Mouse (Mus musculus) gastrocnemius, postnatal 4 days (tissue): ENCODE results near the gene Nrxn3. TPM values are rescaled to one million over a fixed set of nuclear protein-coding genes. Genes with fewer than 3 reads are reported as not detected.

Experiments
- DNase-seq, 2 experiments: peaks; one replicate each; pipeline ENCODE4 v3.0.0; 2021 to 2022; ENCODE audit warnings: low spot score in 2 of 2, mixed read lengths in 2 of 2
- total RNA-seq, 2 experiments: library from RNA; stranded (reverse); gene quantifications; 2 replicates each; pipeline ENCODE4 v1.2.3; 2021

Gene Nrxn3
- total RNA-seq, 2 experiments from 2014 or later, result 2.5 to 3.1 TPM

GRCm38 (mm10) chr12:88916752-88917151 is 194.1 kb downstream of the Nrxn3 start:
- DNase-seq, result no peak

- no peak for DNase-seq
These were observed 202.2 kb downstream of the Nrxn3 start for GRCm38 (mm10) chr12:88924896-88925295.

GRCm38 (mm10) chr12:88926306-88926705 is 203.6 kb downstream of the Nrxn3 start:
- DNase-seq, result no peak

DNA sequence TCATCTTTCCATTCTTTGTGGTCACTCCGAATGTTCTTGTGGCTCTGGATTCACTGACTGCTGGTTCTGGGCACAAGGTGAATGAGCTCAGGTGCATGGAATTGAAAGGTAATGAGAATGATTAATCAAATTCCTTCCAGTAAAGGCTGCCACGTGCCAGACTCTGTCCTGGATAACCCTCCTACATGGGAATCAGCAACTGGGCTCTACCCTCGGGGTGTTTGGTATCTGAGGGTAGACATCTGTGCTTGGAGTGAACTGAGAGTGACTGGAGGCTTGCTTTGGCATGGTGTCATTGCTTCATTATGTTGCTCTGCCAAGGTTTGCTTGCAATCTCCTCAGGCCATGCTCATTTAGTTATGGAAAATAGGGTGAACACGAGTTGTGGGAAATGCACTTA is 209.0 kb downstream of the Nrxn3 start:
- DNase-seq, result no peak

DNA sequence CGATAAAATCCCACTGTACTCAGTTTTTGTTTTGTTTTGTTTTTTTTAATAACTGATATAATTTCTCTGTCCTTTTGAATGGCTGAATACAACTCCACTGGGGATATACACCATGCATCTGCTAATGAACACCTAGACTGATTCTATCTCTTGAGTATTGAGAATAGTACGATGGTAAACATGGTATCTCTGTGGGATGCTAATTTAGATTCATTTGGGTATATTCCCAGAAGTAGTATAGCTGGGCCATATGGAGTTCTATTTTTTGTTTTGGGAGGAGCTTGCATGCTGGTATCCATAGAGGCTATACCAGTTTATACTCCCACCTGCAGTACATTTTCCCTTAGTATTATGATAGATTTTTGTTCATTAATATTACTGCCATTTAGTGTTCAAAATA is 217.0 kb downstream of the Nrxn3 start:
- no peak for DNase-seq

GRCm38 (mm10) chr12:88944967-88945366 is 222.3 kb downstream of the Nrxn3 start:
- no peak for DNase-seq

DNA sequence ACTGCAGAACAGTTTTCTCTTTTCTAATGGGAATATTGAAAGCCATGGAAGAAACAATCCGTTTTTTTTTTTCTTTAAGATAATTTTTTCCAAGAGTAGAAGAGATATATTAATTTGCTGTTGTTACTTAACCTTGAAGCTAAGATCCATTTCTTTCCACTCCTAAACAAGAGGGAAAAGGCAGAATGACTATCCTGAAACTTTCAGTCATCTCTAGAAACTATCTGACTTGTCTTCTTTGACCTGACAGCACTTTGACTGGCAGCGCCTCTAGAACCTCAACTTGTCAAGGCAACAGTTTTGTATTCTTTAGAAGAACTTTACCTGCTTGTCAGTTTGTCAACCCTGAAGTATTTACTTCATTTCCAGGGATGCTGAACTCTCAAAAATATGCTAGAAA is 227.2 kb downstream of the Nrxn3 start:
- DNase-seq, result no peak

DNA sequence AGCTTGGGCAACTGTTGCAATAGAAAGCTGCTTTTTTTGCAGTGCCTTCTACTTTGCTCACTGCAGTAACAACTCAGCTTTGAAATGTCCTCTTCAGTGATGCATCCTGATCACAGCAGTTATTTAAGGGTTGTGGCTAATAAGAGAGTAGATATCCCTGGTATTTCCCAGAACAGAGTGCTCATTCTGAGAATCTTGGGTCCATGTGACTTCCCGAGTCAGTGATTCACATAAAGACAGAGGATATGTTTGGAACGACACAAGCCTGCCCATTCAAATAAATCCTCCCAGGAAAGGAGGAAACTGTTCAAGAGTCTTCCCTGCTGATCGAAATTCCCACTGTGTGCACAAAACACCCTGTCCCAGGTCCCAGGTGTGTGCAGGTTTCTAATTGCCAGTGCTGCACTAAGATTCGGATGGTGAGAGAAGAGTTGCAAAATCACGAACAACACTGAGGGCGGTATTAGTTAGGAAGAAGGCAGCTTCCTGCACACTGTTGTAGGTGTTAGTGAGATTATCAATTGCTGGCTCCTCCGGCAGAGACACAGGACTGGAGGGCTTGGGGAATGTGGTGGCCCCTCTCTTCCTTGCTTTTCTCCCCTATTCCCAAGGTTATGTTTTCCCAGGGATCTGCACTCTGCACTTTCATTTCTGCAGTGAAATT is 230.4 kb downstream of the Nrxn3 start:
- DNase-seq, result no peak

DNA sequence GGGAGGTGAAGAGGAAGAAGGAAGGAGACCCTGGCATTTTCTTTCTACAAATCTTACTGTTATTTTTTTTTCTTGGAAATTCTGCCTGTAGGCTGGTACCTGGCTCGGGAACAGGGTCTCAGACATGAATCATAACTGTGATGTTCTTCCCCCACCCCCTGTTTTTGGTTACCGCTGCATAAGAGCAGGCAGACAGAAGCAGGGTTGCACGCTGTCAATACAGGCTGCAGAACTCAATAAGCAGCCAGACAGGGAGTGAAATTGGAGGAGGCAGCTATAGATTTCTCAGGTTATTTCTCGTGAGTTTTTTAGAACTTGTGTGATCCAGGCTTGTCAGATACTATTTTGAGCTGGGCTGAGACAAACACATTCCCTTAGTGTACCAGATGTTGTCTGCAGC is 231.1 kb downstream of the Nrxn3 start:
- DNase-seq, result no peak

DNA sequence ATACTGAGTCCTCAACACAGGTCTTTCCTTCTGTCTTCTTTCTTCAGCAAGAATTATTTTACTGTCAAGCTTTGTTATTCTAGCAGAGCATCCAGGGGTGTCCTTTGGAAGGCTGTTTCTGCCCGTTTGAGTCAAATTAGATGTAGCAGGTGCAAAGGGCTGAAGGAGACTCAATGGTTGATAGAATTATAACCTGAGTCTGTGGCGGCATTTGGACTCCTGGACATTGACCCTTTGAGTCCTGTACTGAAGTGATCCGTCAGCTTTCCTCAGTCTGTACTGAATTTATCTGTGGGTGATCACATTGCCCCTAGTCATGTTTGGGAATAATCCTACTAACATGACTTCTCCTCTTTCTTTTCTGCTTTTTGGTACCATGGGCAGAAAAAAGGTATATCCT is 234.8 kb downstream of the Nrxn3 start:
- DNase-seq, result no peak

GRCm38 (mm10) chr12:88960817-88961216 is 238.1 kb downstream of the Nrxn3 start:
- DNase-seq, result no peak

- no peak for DNase-seq
These were observed 243.7 kb downstream of the Nrxn3 start for GRCm38 (mm10) chr12:88966329-88966728.

DNA sequence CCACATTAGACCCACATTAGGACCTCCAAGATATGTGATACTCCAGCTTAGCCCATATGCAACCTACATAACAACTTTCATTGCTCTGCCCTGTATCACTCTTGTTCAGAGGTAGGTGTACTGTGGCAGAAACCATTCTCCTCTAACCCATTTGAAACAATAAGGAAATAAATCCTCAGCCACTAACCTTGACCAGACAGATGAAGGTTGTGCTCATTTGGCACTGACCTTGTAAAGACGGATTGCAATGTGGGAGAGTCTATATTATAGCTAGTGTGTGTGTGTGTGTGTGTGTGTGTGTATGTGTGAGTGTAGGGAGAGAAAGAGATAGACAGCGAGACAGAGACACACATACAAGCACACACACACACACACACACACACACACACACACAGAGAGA is 253.9 kb downstream of the Nrxn3 start:
- DNase-seq, result no peak

GRCm38 (mm10) chr12:88983688-88984330 is 261.1 kb downstream of the Nrxn3 start:
- no peak for DNase-seq

- no peak for DNase-seq
These were observed 261.7 kb downstream of the Nrxn3 start for GRCm38 (mm10) chr12:88984375-88984774.

- no peak for DNase-seq
These were observed 262.1 kb downstream of the Nrxn3 start for GRCm38 (mm10) chr12:88984804-88985203.

GRCm38 (mm10) chr12:88987046-88987445 is 264.4 kb downstream of the Nrxn3 start:
- no peak for DNase-seq

DNA sequence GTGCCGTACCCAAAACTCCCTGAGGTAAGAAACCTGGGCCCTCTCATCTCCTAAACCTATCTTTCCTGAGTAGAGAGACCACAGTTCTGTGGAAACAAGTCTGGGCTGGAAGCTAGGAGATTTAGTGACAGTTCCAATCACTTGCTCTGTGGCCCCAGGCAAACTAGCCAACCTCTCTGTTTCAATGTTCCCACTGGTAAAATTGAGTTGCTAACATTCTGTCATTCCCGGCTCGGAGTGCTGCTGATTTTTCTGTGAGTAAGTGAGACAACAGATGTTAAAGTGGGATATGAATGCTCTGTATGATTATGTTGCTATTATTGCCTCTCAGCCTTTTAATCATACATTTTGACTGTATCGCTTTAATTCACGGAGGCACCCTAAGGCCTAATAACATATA is 268.1 kb downstream of the Nrxn3 start:
- DNase-seq, result no peak

DNA sequence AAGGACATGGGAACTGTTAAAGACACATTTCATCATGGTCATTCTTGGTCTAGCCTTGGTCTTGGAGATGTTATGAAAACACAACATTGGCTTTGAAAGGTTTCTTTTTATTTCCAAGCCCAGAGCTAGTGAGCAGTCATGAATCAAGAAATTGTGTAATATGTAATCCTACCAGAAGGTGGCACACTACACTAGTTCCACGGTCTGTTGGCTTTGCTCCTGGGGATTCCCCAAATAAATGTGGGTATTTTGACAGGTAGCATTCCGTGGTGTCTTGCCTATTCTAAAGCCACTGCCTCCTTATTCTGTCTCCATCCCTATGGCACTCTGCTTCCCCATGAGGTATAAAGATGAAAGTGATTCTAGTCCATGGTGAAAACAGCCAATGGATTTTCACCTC is 269.5 kb downstream of the Nrxn3 start:
- no peak for DNase-seq

GRCm38 (mm10) chr12:88993788-88994187 is 271.1 kb downstream of the Nrxn3 start:
- DNase-seq, result no peak

DNA sequence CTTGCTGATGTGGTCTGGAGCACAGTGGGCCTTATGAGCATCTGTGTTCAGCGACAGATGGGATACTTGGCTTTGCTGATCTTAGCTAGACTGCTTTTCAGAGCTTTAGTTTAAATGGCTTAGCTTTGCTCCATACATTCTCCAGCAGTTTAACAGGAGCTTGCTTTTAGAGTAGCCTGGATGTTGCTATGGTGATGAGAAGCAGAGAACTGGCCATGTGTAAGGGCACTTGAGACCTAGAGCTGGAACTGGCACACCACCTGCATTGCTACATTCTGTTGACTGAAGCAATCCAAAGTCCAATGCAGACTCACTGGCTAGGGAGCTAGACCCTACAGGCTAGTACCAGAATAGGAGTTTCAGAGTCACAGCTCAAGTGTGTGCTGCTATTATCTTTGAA is 293.8 kb downstream of the Nrxn3 start:
- no peak for DNase-seq

DNA sequence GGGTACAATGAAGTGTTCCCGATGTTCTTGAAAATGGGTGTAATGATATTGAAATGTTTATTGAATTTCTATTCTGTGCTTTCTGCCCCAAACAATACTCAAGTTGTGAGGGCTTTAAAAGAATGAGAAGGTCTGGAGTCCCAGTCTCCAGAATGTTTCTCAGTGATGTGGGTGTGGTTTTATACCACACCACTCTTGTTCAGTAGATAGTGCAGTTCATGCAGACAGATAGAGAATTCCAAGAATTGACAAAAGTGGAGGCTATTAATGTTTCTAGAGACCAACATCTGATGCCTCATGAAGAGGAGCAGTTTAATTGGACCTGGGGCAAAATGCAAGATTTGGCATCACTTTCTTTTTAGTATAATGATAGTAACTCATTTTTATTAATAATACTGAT is 302.5 kb downstream of the Nrxn3 start:
- no peak for DNase-seq

DNA sequence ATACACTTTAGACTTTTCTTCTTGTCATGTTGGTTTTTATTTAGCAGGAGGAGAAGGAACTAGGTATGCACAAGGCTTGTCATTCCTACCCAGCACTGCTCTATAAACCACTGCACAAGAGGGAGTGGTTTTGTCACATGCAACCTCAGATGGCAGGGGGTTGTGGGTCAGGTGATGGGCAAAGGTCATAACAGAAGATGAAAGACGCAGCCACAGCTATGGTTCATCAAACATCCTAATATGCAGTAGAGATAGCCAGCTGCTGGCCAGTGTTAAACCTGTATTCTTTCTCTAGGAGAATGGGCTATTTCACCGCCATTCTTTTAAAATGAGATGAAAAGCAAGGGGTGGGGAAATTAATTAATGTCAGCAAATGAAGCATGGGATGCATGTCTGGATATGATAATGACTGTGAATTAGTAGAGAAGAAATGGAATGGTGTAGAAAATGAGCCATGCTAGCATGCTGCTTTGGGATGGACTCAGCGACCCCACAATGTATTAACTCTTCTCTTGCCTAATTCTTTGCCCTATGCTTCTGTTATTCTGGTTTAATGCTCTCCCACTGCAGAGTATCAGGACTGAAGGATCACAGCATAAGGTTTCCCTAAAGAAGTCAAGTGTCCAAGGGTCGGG is 313.4 kb downstream of the Nrxn3 start:
- DNase-seq, result no peak
